Mouse (Mus musculus) E14TG2a.4 (cell line): Measurements from ENCODE around the gene Cnga3.

Experiments
- CTCF ChIP-seq: conservative IDR thresholded peaks from 2 replicates; pipeline ENCODE4 v1.5.1; 2014; ENCODE audit warnings: low read length
- NANOG ChIP-seq: IDR thresholded peaks from 2 replicates; pipeline ENCODE4 v1.6.1; 2014; ENCODE audit warnings: borderline replicate concordance, low read length, mixed read lengths

DNA sequence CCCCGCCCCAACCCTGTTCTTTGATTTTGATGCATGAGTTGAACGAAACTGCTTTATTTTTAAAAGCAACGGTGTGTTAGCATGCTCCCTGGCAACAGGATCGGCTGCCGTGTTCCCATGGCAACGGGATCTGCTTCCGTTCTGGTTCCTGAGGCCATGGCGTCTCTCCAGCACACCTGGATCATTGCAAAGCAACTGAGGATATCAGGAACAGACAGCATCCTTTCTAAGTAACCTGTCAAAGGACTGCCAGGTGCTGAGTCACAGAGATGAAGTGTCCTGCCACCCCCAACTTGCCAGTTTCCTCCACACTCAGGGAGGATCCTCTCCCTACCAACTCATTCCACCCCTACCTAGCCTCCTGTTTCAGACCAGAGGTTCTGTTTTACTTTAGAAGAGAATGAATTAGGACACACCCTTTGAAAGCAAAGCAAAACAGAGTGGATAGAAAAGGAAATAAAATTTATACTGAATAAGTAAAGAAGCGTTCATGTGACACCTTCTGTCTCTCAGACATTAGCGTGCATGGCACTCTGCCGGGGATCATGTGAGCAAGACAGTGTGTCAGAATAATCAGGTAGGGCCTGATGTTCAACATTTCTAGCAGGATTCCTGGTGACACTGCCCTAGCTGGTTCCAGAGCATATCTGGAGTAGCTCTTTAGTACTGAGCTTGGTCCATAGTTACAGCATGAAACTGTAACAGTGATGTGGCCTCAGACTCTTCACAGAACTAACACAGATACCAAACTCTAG is 74.1 kb downstream of the Cnga3 start:
- no peak for TF ChIP-seq CTCF
- TF ChIP-seq NANOG, result no peak
